Mouse (Mus musculus) ovary, postnatal 36 days (tissue): ENCODE results near the gene Pnpla3.
"Not testable (repeated sequence)": the region's sequence is repeated elsewhere in the genome, so short reads cannot be mapped to it uniquely, and the experiment has no call there.

Source experiments
- DNase-seq: peaks from one replicate; pipeline ENCODE4 v3.0.0; 2022; ENCODE audit warnings: low spot score, mixed read lengths

The Pnpla3 gene

GRCm38 (mm10) chr15:84167600-84167999 lies at the start of gene Pnpla3:
Gene Pnpla3, plus strand, starts transcription at chr15:84167837.
- DNase-seq: peak; percentile 93

GRCm38 (mm10) chr15:84120612-84121011 lies 47.0 kb upstream of the Pnpla3 start:
- DNase-seq: no peak

GRCm38 (mm10) chr15:84121036-84121435 lies 46.6 kb upstream of the Pnpla3 start:
- no peak for DNase-seq

- DNase-seq: no peak
Observed at GRCm38 (mm10) chr15:84123075-84123474, 44.6 kb upstream of the Pnpla3 start, which contains the start of gene Pnpla5. Gene Pnpla5, minus strand, starts transcription at chr15:84123175.

GRCm38 (mm10) chr15:84124086-84124485 lies 43.6 kb upstream of the Pnpla3 start:
- DNase-seq: no peak

- no peak for DNase-seq
Observed at GRCm38 (mm10) chr15:84126447-84126846, 41.2 kb upstream of the Pnpla3 start.

- DNase-seq: no peak
Observed at GRCm38 (mm10) chr15:84126871-84127270, 40.8 kb upstream of the Pnpla3 start.

- DNase-seq: peak; percentile 44
Observed at GRCm38 (mm10) chr15:84131096-84131786, 36.4 kb upstream of the Pnpla3 start.

- DNase-seq: no peak
Observed at GRCm38 (mm10) chr15:84131971-84132370, 35.7 kb upstream of the Pnpla3 start.

- no peak for DNase-seq
Observed at GRCm38 (mm10) chr15:84133440-84133839, 34.2 kb upstream of the Pnpla3 start.

GRCm38 (mm10) chr15:84135472-84135871 lies 32.2 kb upstream of the Pnpla3 start:
- no peak for DNase-seq

- DNase-seq: no peak
Observed at GRCm38 (mm10) chr15:84136473-84137415, 30.9 kb upstream of the Pnpla3 start.

- DNase-seq: no peak
Observed at GRCm38 (mm10) chr15:84139592-84140005, 28.0 kb upstream of the Pnpla3 start.

GRCm38 (mm10) chr15:84140109-84140508 lies 27.5 kb upstream of the Pnpla3 start:
- DNase-seq: no peak

- no peak for DNase-seq
Observed at GRCm38 (mm10) chr15:84140929-84141328, 26.7 kb upstream of the Pnpla3 start.

GRCm38 (mm10) chr15:84156158-84156557 lies 11.5 kb upstream of the Pnpla3 start:
- no peak for DNase-seq

- DNase-seq: not testable (repeated sequence)
Observed at GRCm38 (mm10) chr15:84157530-84157929, 10.1 kb upstream of the Pnpla3 start.

- no peak for DNase-seq
Observed at GRCm38 (mm10) chr15:84161871-84162270, 5.8 kb upstream of the Pnpla3 start.

GRCm38 (mm10) chr15:84166818-84167217 lies 819 bp upstream of the Pnpla3 start:
- no peak for DNase-seq

GRCm38 (mm10) chr15:84168170-84169161 lies 829 bp downstream of the Pnpla3 start:
- DNase-seq: no peak

- no peak for DNase-seq
Observed at GRCm38 (mm10) chr15:84169511-84169910, 1.9 kb downstream of the Pnpla3 start.

GRCm38 (mm10) chr15:84171166-84171565 lies 3.5 kb downstream of the Pnpla3 start:
- DNase-seq: no peak
